Mouse (Mus musculus) lung, postnatal 0 days (tissue): Measurements from ENCODE around the gene Map3k15.

Experiments
- CTCF ChIP-seq: IDR thresholded peaks from 2 replicates; pipeline ENCODE4 v1.5.1; 2016; ENCODE audit warnings: antibody characterized with exemption, mild to moderate bottlenecking
- EP300 ChIP-seq: IDR thresholded peaks from 2 replicates; pipeline ENCODE4 v1.6.1; 2016; ENCODE audit warnings: antibody characterized with exemption, mild to moderate bottlenecking, control low read depth

DNA sequence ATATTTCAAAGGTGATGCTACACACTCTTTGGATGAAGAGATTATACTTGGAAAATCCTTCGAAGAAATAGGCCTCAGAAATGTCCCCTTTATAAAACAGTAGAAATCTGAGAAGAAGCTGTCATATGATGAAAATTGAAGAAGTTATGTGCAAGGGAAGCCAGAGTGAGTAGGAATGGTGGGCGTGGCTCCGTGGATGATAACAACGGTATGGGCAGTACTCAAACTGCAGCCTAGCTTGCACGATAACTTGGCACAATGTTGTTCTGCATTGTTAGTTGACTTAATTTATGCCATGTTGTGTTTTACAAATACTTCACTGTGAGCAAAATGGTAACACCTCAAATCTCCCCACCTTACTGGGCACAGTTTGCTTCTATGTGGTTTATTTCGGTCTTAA, 7.6 kb downstream of the Map3k15 start:
- TF ChIP-seq CTCF (no peak), EP300 (no peak)
